Mouse (Mus musculus) left cerebral cortex, adult 2 months (tissue): ENCODE measurements around the gene Ppfibp1. TPM values are rescaled to one million over a fixed set of nuclear protein-coding genes. Genes with fewer than 3 reads are reported as not detected.

ENCODE experiments used
- DNase-seq, 2 experiments: peaks; one replicate each; pipeline ENCODE4 v3.0.0; 2021 to 2022; ENCODE audit warnings: low spot score in 2 of 2, mixed read lengths in 1 of 2; ENCODE audit errors: extremely low spot score in 1 of 2
- H3K27ac ChIP-seq: fragments of 200-600 bp; 2 replicates; pipeline ENCODE4 v1.8.1; 2022
- H3K4me3 ChIP-seq: fragments of 200-600 bp; 2 replicates; pipeline ENCODE4 v1.8.1; 2022
- CTCF ChIP-seq: fragments of 200-600 bp; IDR thresholded peaks from 2 replicates; pipeline ENCODE4 v1.8.1; 2022; ENCODE audit warnings: antibody characterized with exemption, mild to moderate bottlenecking, moderate library complexity
- intact Hi-C: fragments of 180-260 bp; cut with DNase I; formaldehyde crosslinking; loops from one replicate; pipeline ENCODE4 v1.15.1; 2025
- total RNA-seq, 2 experiments: library from RNA; stranded (reverse); gene quantifications; 2 replicates each; pipeline ENCODE4 v1.2.3; 2021

The Ppfibp1 gene
- total RNA-seq, 2 experiments from 2014 or later: 61.0 to 61.6 TPM

GRCm38 (mm10) chr6:147062034-147062433, 173.7 kb downstream of the Ppfibp1 start:
- H3K27ac ChIP-seq: no peak overlapping the region
- DNase-seq: no peak
- H3K4me3 ChIP-seq: no peak overlapping the region
- TF ChIP-seq CTCF: no peak
- intact Hi-C loops: no loop called here

DNA sequence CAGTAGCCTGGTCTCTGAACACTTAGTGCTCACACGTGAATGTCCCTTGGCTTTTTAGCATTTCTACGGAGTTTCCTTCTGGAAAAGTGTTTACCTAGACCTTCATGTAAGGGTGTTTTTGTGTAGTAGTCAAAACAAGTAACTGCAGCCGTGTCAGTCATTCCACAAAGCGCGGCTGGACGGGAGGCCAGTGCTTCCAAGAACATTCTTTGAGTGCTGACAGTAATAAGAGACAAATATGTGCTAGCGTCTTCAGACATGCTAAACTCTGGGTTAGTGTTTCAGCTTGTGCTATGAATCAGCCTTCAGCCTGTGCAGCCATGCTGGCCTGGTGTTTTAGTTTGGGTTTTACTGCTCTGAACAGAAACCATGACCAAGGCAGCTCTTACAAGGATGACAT, 174.4 kb downstream of the Ppfibp1 start:
- Histone ChIP-seq H3K4me3 (no peak overlapping the region), H3K27ac (no peak overlapping the region)
- intact Hi-C loops: no loop called here
- DNase-seq: no peak
- no peak for TF ChIP-seq CTCF

GRCm38 (mm10) chr6:147064226-147064943, 176.1 kb downstream of the Ppfibp1 start:
- intact Hi-C loops: no loop called here
- no peak for TF ChIP-seq CTCF
- DNase-seq: no peak
- H3K27ac ChIP-seq: no peak overlapping the region
- no peak overlapping the region for H3K4me3 ChIP-seq

GRCm38 (mm10) chr6:147064944-147065261, 176.6 kb downstream of the Ppfibp1 start:
- DNase-seq: no peak
- intact Hi-C loops: no loop called here
- Histone ChIP-seq H3K27ac (no peak overlapping the region), H3K4me3 (no peak overlapping the region)
- no peak for TF ChIP-seq CTCF

- Histone ChIP-seq H3K4me3 (no peak overlapping the region), H3K27ac (no peak overlapping the region)
- TF ChIP-seq CTCF: no peak
- DNase-seq: no peak
- intact Hi-C loops: no loop called here
Measured at GRCm38 (mm10) chr6:147075808-147076387, 187.6 kb downstream of the Ppfibp1 start.

- DNase-seq: no peak
- H3K27ac ChIP-seq: no peak overlapping the region
- no peak overlapping the region for H3K4me3 ChIP-seq
- TF ChIP-seq CTCF: no peak
- intact Hi-C loops: no loop called here
Measured at GRCm38 (mm10) chr6:147076878-147077277, 188.6 kb downstream of the Ppfibp1 start.

- TF ChIP-seq CTCF: no peak
- intact Hi-C loops: no loop called here
- DNase-seq: no peak
- Histone ChIP-seq H3K4me3 (no peak overlapping the region), H3K27ac (no peak overlapping the region)
Measured at GRCm38 (mm10) chr6:147079919-147080318, 191.6 kb downstream of the Ppfibp1 start.

Other genes starting within 250 kb of the Ppfibp1 start
- 10 to 100 TPM; 44.1 to 44.8 TPM for gene Med21, start 245.9 kb upstream of the Ppfibp1 start, total RNA-seq
- gene Tm7sf3, start 245.7 kb upstream of the Ppfibp1 start, total RNA-seq: 10 to 100 TPM; 26.4 to 27.4 TPM
- 10 to 100 TPM; 25.7 to 26.3 TPM for gene Stk38l, start 163.5 kb upstream of the Ppfibp1 start, total RNA-seq
- 10 to 100 TPM in 1 of 2 experiments, 1 to 10 TPM in 1; 8.2 to 10.2 TPM for gene Arntl2, start 92.4 kb upstream of the Ppfibp1 start, total RNA-seq
- not detected for gene Smco2, start 38.4 kb upstream of the Ppfibp1 start, total RNA-seq
- gene 1700034J05Rik, start 65.9 kb downstream of the Ppfibp1 start, total RNA-seq: not detected
- gene Rep15, start 144.1 kb downstream of the Ppfibp1 start, total RNA-seq: 1 to 10 TPM; 2.6 to 3.0 TPM
- 10 to 100 TPM; 43.7 to 47.9 TPM for gene Mrps35, start 154.3 kb downstream of the Ppfibp1 start, total RNA-seq
- gene Mansc4, start 198.5 kb downstream of the Ppfibp1 start, total RNA-seq: not detected
- gene Klhl42, start 202.9 kb downstream of the Ppfibp1 start, total RNA-seq: 10 to 100 TPM; 24.5 to 24.8 TPM